Mouse (Mus musculus): Measurements from ENCODE around the gene Klhl2.

DNA sequence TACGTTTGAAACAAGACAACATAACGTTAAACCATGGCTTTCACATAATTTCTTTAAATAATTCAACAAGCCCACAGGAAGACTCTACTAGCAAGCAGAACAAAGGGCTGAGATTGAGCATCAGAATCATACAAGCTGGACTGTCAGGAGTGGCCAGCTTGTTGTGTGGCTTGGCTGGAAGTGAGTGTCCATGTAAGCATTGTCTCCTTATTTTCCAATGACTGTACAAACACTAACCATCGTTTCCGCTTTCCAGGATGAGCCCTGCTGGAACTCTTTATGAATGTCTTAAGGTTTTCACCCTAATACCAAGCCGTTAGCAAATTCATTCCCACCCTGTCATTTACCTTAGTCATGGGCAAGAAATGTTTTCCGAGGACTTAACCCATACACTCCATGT is 159.0 kb downstream of the Klhl2 start:
- TF ChIP-seq POLR2A (IDR thresholded peaks at IDR 0.05; ENCODE audit: borderline replicate concordance, extremely low read depth, insufficient read depth, insufficient read length, poor library complexity, severe bottlenecking) = no peak
- TF ChIP-seq CTCF (IDR thresholded peaks at IDR 0.05; ENCODE audit: borderline replicate concordance, extremely low read depth, insufficient read depth, insufficient read length) = no peak

All from brain, embryonic 14.5 days (tissue).